Mouse (Mus musculus) lung, embryonic 15.5 days (tissue): ENCODE measurements around the gene Scin. TPM values are rescaled to one million over a fixed set of nuclear protein-coding genes. Genes with fewer than 3 reads are reported as not detected.

Experiments used
- ATAC-seq: fragments of 200-750 bp; cut with Nextera tagmentation; 2 replicates; pipeline ENCODE4 v1.8.0; 2017; ENCODE audit warnings: moderate number of reproducible peaks, borderline replicate concordance; ENCODE audit not compliant: low FRiP score, low TSS enrichment; ENCODE audit errors: extremely low read depth
- H3K27ac ChIP-seq: fragments of 300-500 bp; sonication (generic); 2 replicates; pipeline ENCODE4 v1.5.1; 2015; ENCODE audit warnings: moderate library complexity, mild to moderate bottlenecking, inconsistent platforms
- H3K27me3 ChIP-seq: fragments of 300-500 bp; sonication (generic); 2 replicates; pipeline ENCODE4 v1.6.1; 2015; ENCODE audit warnings: inconsistent platforms
- H3K36me3 ChIP-seq: fragments of 300-500 bp; sonication (generic); 2 replicates; pipeline ENCODE4 v1.6.1; 2015; ENCODE audit warnings: inconsistent platforms
- H3K4me1 ChIP-seq: fragments of 300-500 bp; sonication (generic); 2 replicates; pipeline ENCODE4 v1.6.1; 2015; ENCODE audit warnings: inconsistent platforms
- H3K4me2 ChIP-seq: fragments of 300-500 bp; sonication (generic); 2 replicates; pipeline ENCODE4 v1.6.1; 2015; ENCODE audit warnings: inconsistent platforms, mild to moderate bottlenecking, moderate library complexity
- H3K4me3 ChIP-seq: fragments of 300-500 bp; sonication (generic); 2 replicates; pipeline ENCODE4 v1.5.1; 2015; ENCODE audit warnings: mild to moderate bottlenecking, inconsistent platforms
- H3K9ac ChIP-seq: fragments of 300-500 bp; sonication (generic); 2 replicates; pipeline ENCODE4 v1.6.1; 2015; ENCODE audit warnings: inconsistent platforms
- H3K9me3 ChIP-seq: fragments of 300-500 bp; sonication (generic); 2 replicates; pipeline ENCODE4 v1.6.1; 2016; ENCODE audit warnings: inconsistent platforms
- WGBS: fragments of 180-500 bp; shearing (Covaris S2); methylation state at CpG from one replicate; pipeline ENCODE4 v1.1.7; 2015; 5-methylcytosine and 5-hydroxymethylcytosine counted together
- polyA plus RNA-seq: library from polyadenylated mRNA; unstranded; fragments of >200 nt; fragmentation: Nextera tagmentation; extraction: Ambion mirVana; gene quantifications from 2 replicates; pipeline ENCODE4 v1.2.1, GENCODE M21; 2015

Gene Scin
- polyA plus RNA-seq, 1 experiment from 2014 or later: 1.2 TPM

GRCm38 (mm10) chr12:40022344-40022743, 111.7 kb downstream of the Scin start:
- no peak overlapping the region for H3K4me2 ChIP-seq
- no peak overlapping the region for H3K4me3 ChIP-seq
- no peaks in the 10 kb centered on the region for H3K9me3 ChIP-seq
- no peak overlapping the region for H3K27ac ChIP-seq
- H3K27me3 ChIP-seq: no peaks in the 10 kb centered on the region
- no peak overlapping the region for H3K9ac ChIP-seq
- 80% methylated on average over 3 of the region's 3 CpGs for WGBS
- no peak for ATAC-seq
- no peaks in the 10 kb centered on the region for H3K36me3 ChIP-seq
- 0 out of 2 replicates have a peak, but pooled peaks cover 2% of the 10 kb centered on the region for H3K4me1 ChIP-seq

- Histone ChIP-seq H3K4me3 (no peak overlapping the region), H3K9me3 (no peaks in the 10 kb centered on the region), H3K27ac (no peak overlapping the region), H3K9ac (no peak overlapping the region), H3K36me3 (no peaks in the 10 kb centered on the region), H3K4me2 (no peak overlapping the region), H3K4me1 (0 out of 2 replicates have a peak, but pooled peaks cover 2% of the 10 kb centered on the region), H3K27me3 (no peaks in the 10 kb centered on the region)
- WGBS: 60% methylated on average over 6 of the region's 6 CpGs
- no peak for ATAC-seq
Measured at GRCm38 (mm10) chr12:40017955-40018505, 116.0 kb downstream of the Scin start.

GRCm38 (mm10) chr12:40016648-40017460, 117.2 kb downstream of the Scin start:
- 14% methylated on average over 19 of the region's 19 CpGs for WGBS
- H3K4me1 ChIP-seq: 0 out of 2 replicates have a peak, but pooled peaks cover 2% of the 10 kb centered on the region
- no peaks in the 10 kb centered on the region for H3K27me3 ChIP-seq
- H3K36me3 ChIP-seq: no peaks in the 10 kb centered on the region
- peak overlapping the region; percentile 35 for H3K4me3 ChIP-seq
- ATAC-seq: peak; percentile 89
- H3K27ac ChIP-seq: peak overlapping the region; percentile 56
- H3K9me3 ChIP-seq: no peaks in the 10 kb centered on the region
- peak overlapping the region; percentile 62 for H3K4me2 ChIP-seq
- H3K9ac ChIP-seq: peak overlapping the region; percentile 40

- Histone ChIP-seq H3K27me3 (no peaks in the 10 kb centered on the region), H3K4me1 (0 out of 2 replicates have a peak, but pooled peaks cover 2% of the 10 kb centered on the region), H3K4me2 (no peak overlapping the region), H3K27ac (no peak overlapping the region), H3K9me3 (no peaks in the 10 kb centered on the region), H3K9ac (no peak overlapping the region), H3K36me3 (no peaks in the 10 kb centered on the region), H3K4me3 (no peak overlapping the region)
- ATAC-seq: peak; percentile 39; the same call in 1 of the 2 replicates
- 77% methylated on average over 9 of the region's 9 CpGs for whole genome bisulfite sequencing
Measured at GRCm38 (mm10) chr12:40016068-40016467, 118.0 kb downstream of the Scin start.

- no peak overlapping the region for H3K4me2 ChIP-seq
- H3K4me1 ChIP-seq: no peaks in the 10 kb centered on the region
- H3K9ac ChIP-seq: no peak overlapping the region
- H3K9me3 ChIP-seq: no peaks in the 10 kb centered on the region
- ATAC-seq: no peak
- no peaks in the 10 kb centered on the region for H3K27me3 ChIP-seq
- WGBS: 50% methylated on average over 2 of the region's 2 CpGs
- no peak overlapping the region for H3K27ac ChIP-seq
- no peaks in the 10 kb centered on the region for H3K36me3 ChIP-seq
- H3K4me3 ChIP-seq: no peak overlapping the region
Measured at GRCm38 (mm10) chr12:40009866-40010265, 124.2 kb downstream of the Scin start.

Other genes starting within 250 kb of the Scin start
- 31.0 and 33.3 TPM in 2 replicates for gene Arl4a, start 96.2 kb downstream of the Scin start, polyA plus RNA-seq
- gene Lsmem1, start 65.3 kb upstream of the Scin start, polyA plus RNA-seq: 0.38 and 0.50 TPM in 2 replicates
- gene Ifrd1, start 114.3 kb upstream of the Scin start, polyA plus RNA-seq: 116 and 127 TPM in 2 replicates